Mouse (Mus musculus): ENCODE data around the gene Plekhd1.

DNA sequence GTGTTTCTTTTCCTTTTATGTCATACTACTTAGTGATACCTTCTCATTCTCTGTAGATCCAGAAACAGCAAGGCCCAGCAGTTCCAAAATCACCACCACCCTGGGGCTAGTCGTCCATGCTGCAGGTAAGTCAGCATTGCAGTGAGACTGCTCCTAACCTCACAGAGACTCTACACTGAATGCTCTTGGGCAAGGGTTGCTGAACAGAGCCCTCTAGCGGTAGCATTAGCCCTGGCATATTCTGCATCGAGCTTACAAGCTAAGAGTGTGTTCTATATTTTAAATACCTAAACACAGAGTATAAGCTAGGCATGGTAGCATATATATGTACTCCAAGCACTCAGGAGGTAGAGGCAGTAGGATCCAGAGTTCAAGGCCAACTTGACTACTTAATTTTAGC, 19.2 kb upstream of the Plekhd1 start:
- TF ChIP-seq CTCF (IDR thresholded peaks at IDR 0.05) (peak; percentile 91), EP300 (IDR thresholded peaks at IDR 0.05) (no peak)
